Mouse (Mus musculus) lung, postnatal 0 days (tissue): ENCODE measurements around the gene Fam240b.

Experiments
- CTCF ChIP-seq: IDR thresholded peaks from 2 replicates; pipeline ENCODE4 v1.5.1; 2016; ENCODE audit warnings: antibody characterized with exemption, mild to moderate bottlenecking
- EP300 ChIP-seq: IDR thresholded peaks from 2 replicates; pipeline ENCODE4 v1.6.1; 2016; ENCODE audit warnings: antibody characterized with exemption, mild to moderate bottlenecking, control low read depth

DNA sequence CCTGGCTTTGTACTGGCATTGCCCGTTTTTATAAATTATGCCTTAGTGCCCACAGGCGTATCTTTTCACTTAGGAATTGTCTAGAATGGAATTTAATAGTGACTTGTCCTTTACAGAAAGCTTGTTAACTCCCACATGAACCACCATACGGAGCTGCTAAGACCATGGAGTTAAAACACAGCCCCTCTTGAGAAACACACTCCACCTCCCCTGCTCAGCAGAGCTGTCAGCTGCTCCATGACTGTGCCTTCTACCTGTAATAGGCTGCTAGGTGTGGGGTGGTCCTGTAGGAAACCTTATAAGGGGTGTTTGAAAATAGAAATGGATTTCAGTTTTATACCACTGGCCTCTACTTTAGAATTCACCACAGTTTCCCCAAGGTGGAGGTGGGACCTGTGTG lies 5.2 kb upstream of the Fam240b start:
- no peak for TF ChIP-seq CTCF
- TF ChIP-seq EP300, result no peak
